Mouse (Mus musculus) CH12.LX (cell line): Measurements from ENCODE around the gene Szrd1. TPM values are rescaled to one million over a fixed set of nuclear protein-coding genes. Genes with fewer than 3 reads are reported as not detected.

Experiments used
- DNase-seq: peaks from one replicate; pipeline ENCODE4 v3.0.0-alpha.2; 2013; ENCODE audit errors: extremely low read depth
- H3K27ac ChIP-seq: 2 replicates; pipeline ENCODE4 v1.5.1; 2012; ENCODE audit warnings: low read depth, mild to moderate bottlenecking, control low read depth, moderate library complexity; ENCODE audit not compliant: insufficient read depth
- H3K27me3 ChIP-seq: replicated peaks from 2 replicates; pipeline ENCODE3; 2012; ENCODE audit warnings: inconsistent platforms
- H3K36me3 ChIP-seq, 2 experiments: replicated peaks in 1 of 2; 2 replicates each; pipeline versions ENCODE3 to v1.6.1; 2012; ENCODE audit warnings: inconsistent platforms in 1 of 2, low read length in 1 of 2, mild to moderate bottlenecking in 1 of 2, mixed read lengths in 1 of 2, moderate library complexity in 1 of 2; ENCODE audit not compliant: control insufficient read depth in 1 of 2, insufficient read depth in 1 of 2
- H3K4me1 ChIP-seq, 2 experiments: 2 replicates each; pipeline ENCODE4 v1.6.1; 2012; ENCODE audit warnings: inconsistent platforms in 1 of 2, moderate library complexity in 1 of 2; ENCODE audit not compliant: insufficient read depth in 2 of 2, control insufficient read depth in 1 of 2
- H3K4me2 ChIP-seq: 2 replicates; pipeline ENCODE4 v1.6.1; 2012; ENCODE audit warnings: low read depth, mild to moderate bottlenecking, control low read depth; ENCODE audit not compliant: poor library complexity, insufficient read depth, severe bottlenecking
- H3K4me3 ChIP-seq, 3 experiments: fragments of 150-350 bp in 1 of 3; sonication (generic) in 1 of 3; replicated peaks in 1 of 3; 2 replicates each; pipeline versions ENCODE3 to v1.5.1; 2011 to 2012; ENCODE audit warnings: low read depth in 2 of 3, low read length in 2 of 3, mild to moderate bottlenecking in 2 of 3, moderate library complexity in 2 of 3, control low read depth in 1 of 3, improper control_type of control experiment in 1 of 3, inconsistent platforms in 1 of 3, mixed read lengths in 1 of 3; ENCODE audit not compliant: poor library complexity in 1 of 3
- H3K79me2 ChIP-seq: replicated peaks from 2 replicates; pipeline ENCODE4 v1.6.1; 2012; ENCODE audit warnings: mild to moderate bottlenecking, moderate library complexity; ENCODE audit not compliant: control insufficient read depth, poor library complexity, insufficient read depth, severe bottlenecking; ENCODE audit errors: extremely low read depth
- H3K9ac ChIP-seq: 2 replicates; pipeline ENCODE4 v1.6.1; 2012; ENCODE audit warnings: low read depth, mild to moderate bottlenecking, control low read depth, moderate library complexity; ENCODE audit not compliant: insufficient read depth
- H3K9me3 ChIP-seq: replicated peaks from 2 replicates; pipeline ENCODE3; 2012; ENCODE audit warnings: low read length, inconsistent platforms, mixed read lengths
- BHLHE40 ChIP-seq: IDR thresholded peaks from 2 replicates; pipeline ENCODE4 v1.6.1; 2011; ENCODE audit warnings: mild to moderate bottlenecking, low read depth, low read length, improper control_type of control experiment
- CHD2 ChIP-seq: IDR thresholded peaks from 2 replicates; pipeline ENCODE4 v1.6.1; 2011; ENCODE audit warnings: low read length, improper control_type of control experiment
- E2F4 ChIP-seq: IDR thresholded peaks from 2 replicates; pipeline ENCODE4 v1.6.1; 2011; ENCODE audit warnings: low read depth, low read length, improper control_type of control experiment; ENCODE audit not compliant: insufficient replicate concordance
- EP300 ChIP-seq: IDR thresholded peaks from 2 replicates; pipeline ENCODE4 v1.6.1; 2011; ENCODE audit warnings: low read length, improper control_type of control experiment
- ETS1 ChIP-seq: conservative IDR thresholded peaks from 2 replicates; pipeline ENCODE4 v1.6.1; 2012; ENCODE audit warnings: low read depth, mild to moderate bottlenecking, inconsistent platforms, low read length, improper control_type of control experiment, moderate library complexity
- GABPA ChIP-seq: IDR thresholded peaks from 2 replicates; pipeline ENCODE4 v1.6.1; 2012; ENCODE audit warnings: low read depth, low read length, improper control_type of control experiment, inconsistent platforms; ENCODE audit not compliant: insufficient replicate concordance
- HCFC1 ChIP-seq: IDR thresholded peaks from 2 replicates; pipeline ENCODE4 v1.6.1; 2012; ENCODE audit warnings: low read depth, mild to moderate bottlenecking, inconsistent platforms, low read length, improper control_type of control experiment
- IRF4 ChIP-seq: IDR thresholded peaks from 2 replicates; pipeline ENCODE4 v1.6.1; 2014; ENCODE audit warnings: low read depth, mild to moderate bottlenecking, inconsistent platforms, low read length, improper control_type of control experiment
- JUN ChIP-seq: IDR thresholded peaks from 2 replicates; pipeline ENCODE4 v1.6.1; 2011; ENCODE audit warnings: low read depth, mild to moderate bottlenecking, low read length, improper control_type of control experiment, moderate library complexity; ENCODE audit not compliant: insufficient read depth
- KAT2A ChIP-seq: IDR thresholded peaks from 2 replicates; pipeline ENCODE4 v1.6.1; 2012; ENCODE audit warnings: low read length, improper control_type of control experiment, inconsistent platforms; ENCODE audit not compliant: insufficient replicate concordance
- MAFK ChIP-seq: IDR thresholded peaks from 2 replicates; pipeline ENCODE4 v1.6.1; 2011; ENCODE audit warnings: low read length, improper control_type of control experiment; ENCODE audit not compliant: insufficient replicate concordance
- MEF2A ChIP-seq: IDR thresholded peaks from 2 replicates; pipeline ENCODE4 v1.6.1; 2014; ENCODE audit warnings: low read depth, mild to moderate bottlenecking, inconsistent platforms, low read length, improper control_type of control experiment, borderline replicate concordance
- MXI1 ChIP-seq: IDR thresholded peaks from 2 replicates; pipeline ENCODE4 v1.6.1; 2011; ENCODE audit warnings: mild to moderate bottlenecking, low read depth, low read length, improper control_type of control experiment
- NELFE ChIP-seq: IDR thresholded peaks from 2 replicates; pipeline ENCODE4 v1.6.1; 2011; ENCODE audit warnings: low read depth, low read length, improper control_type of control experiment
- NRF1 ChIP-seq: IDR thresholded peaks from 2 replicates; pipeline ENCODE4 v1.6.1; 2014; ENCODE audit warnings: low read depth, mild to moderate bottlenecking, inconsistent platforms, low read length, improper control_type of control experiment, moderate library complexity
- POLR2A ChIP-seq: IDR thresholded peaks from 2 replicates; pipeline ENCODE4 v1.6.1; 2011; ENCODE audit warnings: low read depth, mild to moderate bottlenecking, improper control_type of control experiment, low read length
- RCOR1 ChIP-seq: conservative IDR thresholded peaks from 2 replicates; pipeline ENCODE4 v1.6.1; 2012; ENCODE audit warnings: low read depth, mild to moderate bottlenecking, inconsistent platforms, low read length, improper control_type of control experiment
- SIN3A ChIP-seq: IDR thresholded peaks from 2 replicates; pipeline ENCODE4 v1.6.1; 2012; ENCODE audit warnings: low read length, improper control_type of control experiment, inconsistent platforms
- SMC3 ChIP-seq: IDR thresholded peaks from 2 replicates; pipeline ENCODE4 v1.6.1; 2011; ENCODE audit warnings: low read depth, low read length, improper control_type of control experiment
- TBP ChIP-seq: conservative IDR thresholded peaks from 2 replicates; pipeline ENCODE4 v1.6.1; 2011; ENCODE audit warnings: low read depth, low read length, improper control_type of control experiment
- TCF12 ChIP-seq: IDR thresholded peaks from 2 replicates; pipeline ENCODE4 v1.6.1; 2014; ENCODE audit warnings: low read depth, mild to moderate bottlenecking, inconsistent platforms, low read length, improper control_type of control experiment
- USF1 ChIP-seq: IDR thresholded peaks from 2 replicates; pipeline ENCODE4 v1.6.1; 2014; ENCODE audit warnings: low read depth, mild to moderate bottlenecking, inconsistent platforms, low read length, improper control_type of control experiment
- ZC3H11A ChIP-seq: IDR thresholded peaks from 2 replicates; pipeline ENCODE4 v1.6.1; 2012; ENCODE audit warnings: low read depth, mild to moderate bottlenecking, inconsistent platforms, low read length, improper control_type of control experiment
- ZKSCAN1 ChIP-seq: IDR thresholded peaks from 2 replicates; pipeline ENCODE4 v1.6.1; 2012; ENCODE audit warnings: low read depth, inconsistent platforms, low read length, improper control_type of control experiment, borderline replicate concordance
- ZMIZ1 ChIP-seq: IDR thresholded peaks from 2 replicates; pipeline ENCODE4 v1.6.1; 2012; ENCODE audit warnings: low read depth, mild to moderate bottlenecking, inconsistent platforms, low read length, improper control_type of control experiment
- ZNF384 ChIP-seq: IDR thresholded peaks from 2 replicates; pipeline ENCODE4 v1.6.1; 2012; ENCODE audit warnings: low read depth, low read length, improper control_type of control experiment, inconsistent platforms
- dilution Hi-C: fragments of 300-500 bp; cut with MboI; formaldehyde crosslinking; loops from 2 replicates; pipeline ENCODE4 v1.14.3; 2020; ENCODE audit warnings: low sequenced_read_pairs; ENCODE audit not compliant: extremely low pct_unique_long_range_greater_than_20kb, extremely low pct_ligation_motif_present
- in situ Hi-C: fragments of 300-500 bp; cut with MboI; formaldehyde crosslinking; loops from 3 replicates; pipeline ENCODE4 v1.14.3; 2019; ENCODE audit warnings: low sequenced_read_pairs, low pct_ligation_motif_present, low pct_unique_long_range_greater_than_20kb, mixed read lengths
- polyA plus RNA-seq: library from polyadenylated mRNA; unstranded; fragments of >175 nt; gene quantifications from 2 replicates; pipeline ENCODE4 v1.2.1, GENCODE M21; 2012; ENCODE audit warnings: low read depth; ENCODE audit not compliant: insufficient read length
- total RNA-seq, 2 experiments: library from RNA; depleted of rRNA; stranded (reverse); fragments of 300-350 nt in 1 of 2; fragments of >200 nt in 1 of 2; gene quantifications; 2 replicates each; pipeline ENCODE4 v1.2.3; 2012 to 2014

The Szrd1 gene
- total and polyA plus RNA-seq, 3 experiments, result 80.9 to 143 (median 82.5) TPM

- no peaks in the 10 kb centered on the region for H3K9me3 ChIP-seq
- peaks cover 0 to 7% of the 10 kb centered on the region in 2 experiments; a peak in 1 of 4 replicates for H3K4me1 ChIP-seq
- DNase-seq, result no peak
- no peak overlapping the region for H3K9ac ChIP-seq
- no peak overlapping the region for H3K4me2 ChIP-seq
- TF ChIP-seq EP300 (no peak), MAFK (no peak), TCF12 (no peak), USF1 (no peak), ZC3H11A (no peak), HCFC1 (no peak), CHD2 (no peak), SMC3 (no peak), TBP (no peak), JUN (no peak), MEF2A (no peak), BHLHE40 (no peak), POLR2A (no peak), ZKSCAN1 (no peak), GABPA (no peak), ZMIZ1 (no peak)
- in situ Hi-C loops, result no loop called here
- H3K4me3 ChIP-seq, result no peak overlapping the region
- peaks cover 81 to 90% of the 10 kb centered on the region in 2 experiments for H3K36me3 ChIP-seq
- no peak overlapping the region for H3K27ac ChIP-seq
- dilution Hi-C loops, result no loop called here
- H3K79me2 ChIP-seq, result no peaks in the 10 kb centered on the region
- H3K27me3 ChIP-seq, result no peaks in the 10 kb centered on the region
Observed at GRCm38 (mm10) chr4:141068655-141069054, 70.9 kb downstream of the Szrd1 start.

GRCm38 (mm10) chr4:141067516-141068046 lies 72.0 kb downstream of the Szrd1 start:
- Histone ChIP-seq H3K4me1 (peaks cover 0 to 7% of the 10 kb centered on the region in 2 experiments; a peak in 1 of 4 replicates), H3K36me3 (peaks cover 71 to 80% of the 10 kb centered on the region in 2 experiments), H3K9ac (no peak overlapping the region), H3K4me3 (no peak overlapping the region), H3K9me3 (no peaks in the 10 kb centered on the region), H3K79me2 (no peaks in the 10 kb centered on the region), H3K27me3 (no peaks in the 10 kb centered on the region), H3K4me2 (no peak overlapping the region), H3K27ac (no peak overlapping the region)
- in situ Hi-C loops, result no loop called here
- dilution Hi-C loops, result no loop called here
- DNase-seq, result no peak
- no peak for TF ChIP-seq ZMIZ1
- TF ChIP-seq RCOR1, result no peak
- no peak for TF ChIP-seq SIN3A
- no peak for TF ChIP-seq MXI1
- TF ChIP-seq NRF1, result no peak
- no peak for TF ChIP-seq CHD2
- TF ChIP-seq USF1, result no peak
- TF ChIP-seq KAT2A, result no peak
- no peak for TF ChIP-seq ETS1
- TF ChIP-seq E2F4, result no peak
- TF ChIP-seq IRF4, result no peak
- TF ChIP-seq JUN, result no peak
- TF ChIP-seq NELFE, result no peak
- TF ChIP-seq TBP, result no peak
- no peak for TF ChIP-seq GABPA
- TF ChIP-seq TCF12, result no peak
- TF ChIP-seq HCFC1, result no peak
- no peak for TF ChIP-seq ZNF384
- TF ChIP-seq MAFK, result no peak
